Mouse (Mus musculus): ENCODE measurements around the gene Retreg1.
"Not testable (repeated sequence)": the region's sequence is repeated elsewhere in the genome, so short reads cannot be mapped to it uniquely, and the experiment has no call there.

The Retreg1 gene

DNA sequence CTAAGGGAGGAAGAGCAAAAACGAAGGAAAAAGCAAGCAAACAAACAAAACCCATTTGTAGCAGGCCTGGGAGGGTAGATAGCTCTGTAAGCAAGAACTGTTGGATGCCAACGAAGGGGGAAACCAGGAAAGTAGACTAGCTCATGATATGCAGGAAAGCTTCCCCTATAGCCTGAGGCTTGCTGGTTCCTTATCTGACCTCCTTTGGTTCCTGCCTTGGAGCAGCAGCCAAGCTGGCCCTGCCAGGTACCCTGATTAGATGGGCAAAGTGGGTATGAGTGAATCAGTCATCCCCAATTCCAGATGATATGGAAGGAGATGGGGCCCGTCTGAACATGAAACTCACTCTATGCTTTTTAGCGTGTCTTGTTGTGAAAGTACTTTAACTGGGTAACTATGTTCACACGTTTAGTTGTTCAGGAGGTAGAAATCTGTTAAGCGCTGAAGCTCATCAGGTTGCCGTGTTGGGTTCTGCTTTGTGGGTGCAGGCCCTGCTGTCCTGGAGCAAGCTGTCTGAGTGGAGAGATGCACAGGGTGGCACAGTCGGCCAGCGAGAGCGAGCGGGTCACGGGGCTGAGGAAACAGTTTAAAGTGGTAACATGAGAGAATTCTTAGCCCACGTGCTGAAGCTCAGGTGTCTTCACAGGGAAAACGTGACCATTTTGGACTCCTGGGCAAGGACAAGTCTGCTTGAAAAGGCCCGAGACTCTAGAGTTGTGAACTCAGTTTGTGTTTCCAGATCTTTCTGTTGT is 100.6 kb downstream of the Retreg1 start:
- DNase-seq (ENCODE audit: low read depth in 2 of 2, low spot score in 2 of 2) = no peak

DNA sequence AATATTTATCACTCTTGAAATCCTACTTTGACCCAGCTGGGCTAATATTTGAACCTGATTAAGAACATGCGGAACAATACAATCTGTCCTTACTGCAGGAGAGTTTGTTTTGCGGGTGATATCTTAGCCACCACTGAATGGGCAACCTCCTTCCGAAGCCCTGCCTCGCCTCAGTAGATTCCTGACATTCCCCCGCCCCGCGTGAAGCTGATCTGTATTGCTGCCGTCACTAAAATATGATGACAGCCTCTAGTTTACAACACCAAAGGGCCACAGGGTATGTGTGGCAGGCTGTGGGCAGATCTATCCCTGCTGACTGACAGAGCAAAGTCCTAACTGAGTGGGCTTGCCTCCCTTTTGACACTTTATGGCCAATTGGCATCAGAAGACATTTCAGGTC is 102.2 kb downstream of the Retreg1 start:
- no peak for DNase-seq (ENCODE audit: low read depth in 2 of 2, low spot score in 2 of 2)

DNA sequence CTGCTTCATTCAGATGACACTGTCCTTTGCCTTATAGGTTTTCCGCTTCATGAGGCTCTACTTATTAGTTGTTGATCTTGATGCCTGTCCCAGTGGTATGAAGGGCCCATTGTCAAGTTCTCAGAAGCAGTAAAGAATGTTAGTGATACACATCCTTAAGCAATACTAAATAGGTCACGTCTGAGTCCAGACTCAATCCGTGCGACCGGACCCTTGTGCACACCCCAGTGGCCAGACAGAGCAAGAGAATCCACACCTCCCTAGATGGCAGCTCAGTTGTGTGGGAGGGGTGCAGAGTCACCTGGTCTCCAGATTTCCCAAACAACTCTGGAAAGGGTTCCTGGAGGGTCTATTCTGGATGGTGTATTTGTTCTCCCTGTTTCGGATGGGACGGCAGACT is 103.5 kb downstream of the Retreg1 start:
- no peak for DNase-seq (ENCODE audit: low read depth in 2 of 2, low spot score in 2 of 2)

DNA sequence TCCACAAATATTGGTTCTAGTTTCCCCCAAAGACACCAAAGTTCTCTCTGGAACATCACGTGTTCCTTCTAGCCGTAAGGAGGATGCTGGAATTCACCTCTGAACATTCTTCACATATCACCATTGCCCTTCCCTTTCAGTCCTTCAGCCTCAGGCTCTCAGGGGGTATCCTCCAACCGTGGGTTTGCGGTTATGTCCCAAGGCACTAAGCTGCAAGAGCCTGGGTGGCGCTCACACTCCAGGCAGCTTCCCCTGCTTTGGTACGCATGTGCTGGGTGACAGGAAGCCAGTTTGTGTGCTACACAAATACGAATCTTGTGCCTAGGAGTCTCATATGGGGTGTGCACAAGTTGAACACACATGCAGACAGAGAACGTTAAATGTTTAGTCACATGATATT is 104.4 kb downstream of the Retreg1 start:
- no peak for DNase-seq (ENCODE audit: low read depth in 2 of 2, low spot score in 2 of 2)

DNA sequence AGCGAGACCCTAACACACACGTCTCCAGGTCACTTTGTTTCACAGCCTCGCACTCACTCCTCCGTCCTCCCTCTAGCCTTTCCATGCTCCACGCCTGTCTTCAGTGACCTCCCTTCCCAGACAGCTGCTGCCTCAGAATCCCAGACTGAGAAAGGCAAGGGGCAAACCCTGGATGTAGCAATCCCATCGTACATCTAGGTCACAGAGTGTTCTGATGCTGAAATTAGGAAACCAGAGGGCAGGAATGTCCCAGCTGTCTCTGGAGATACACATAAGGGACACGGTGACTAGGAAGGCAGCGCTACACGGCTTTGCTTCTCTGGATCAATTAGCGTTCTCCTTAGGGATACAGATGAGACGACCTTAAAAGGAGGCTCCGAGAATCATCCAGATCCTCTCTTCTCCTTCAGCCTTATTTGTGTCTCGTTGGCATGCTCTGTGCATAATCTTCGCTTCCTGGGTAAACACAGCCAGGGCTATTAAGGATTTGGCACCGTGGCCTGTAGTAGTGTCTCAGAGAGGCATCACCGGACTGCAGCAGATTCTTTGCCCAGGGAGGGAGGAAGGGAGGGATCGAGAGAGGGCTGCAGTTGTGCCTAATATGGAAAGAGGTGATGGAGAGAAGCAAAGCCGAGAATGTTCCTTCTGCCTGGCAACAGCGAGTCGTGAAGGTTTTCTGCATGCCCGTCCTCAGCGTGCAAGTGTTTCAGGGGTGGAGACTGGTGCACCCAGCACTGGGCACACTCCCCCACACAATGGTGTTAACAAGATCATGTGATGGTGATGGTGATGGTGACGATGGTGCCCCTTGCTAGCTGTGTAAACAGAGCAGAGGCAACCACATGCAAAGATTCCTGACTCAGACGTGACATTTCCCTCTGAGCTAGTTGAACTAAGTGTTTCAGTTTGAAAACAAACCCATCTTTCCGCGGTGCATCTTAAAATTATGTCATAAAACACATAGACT is 105.6 kb downstream of the Retreg1 start:
- no peak for DNase-seq (ENCODE audit: low read depth in 2 of 2, low spot score in 2 of 2)

DNA sequence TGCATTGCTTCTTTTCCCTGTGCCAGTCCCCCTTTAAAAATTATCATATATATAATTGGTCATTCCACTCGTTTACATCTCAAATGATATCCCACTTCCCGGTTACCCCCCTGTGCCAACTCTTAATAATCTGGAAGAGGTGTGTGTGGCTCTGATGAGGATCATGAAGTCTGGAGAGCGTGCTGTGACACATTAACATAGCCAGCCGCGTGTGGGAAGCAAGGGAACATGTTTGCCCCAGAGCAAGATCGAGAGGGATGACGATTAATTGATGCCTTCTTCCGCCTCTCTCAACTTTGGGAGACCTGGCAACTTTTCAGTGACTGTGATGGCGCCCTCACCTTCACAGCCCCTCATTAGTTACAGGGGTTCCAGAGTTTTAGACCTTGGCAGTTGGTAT is 106.7 kb downstream of the Retreg1 start:
- DNase-seq (ENCODE audit: low read depth in 2 of 2, low spot score in 2 of 2) = no peak

DNA sequence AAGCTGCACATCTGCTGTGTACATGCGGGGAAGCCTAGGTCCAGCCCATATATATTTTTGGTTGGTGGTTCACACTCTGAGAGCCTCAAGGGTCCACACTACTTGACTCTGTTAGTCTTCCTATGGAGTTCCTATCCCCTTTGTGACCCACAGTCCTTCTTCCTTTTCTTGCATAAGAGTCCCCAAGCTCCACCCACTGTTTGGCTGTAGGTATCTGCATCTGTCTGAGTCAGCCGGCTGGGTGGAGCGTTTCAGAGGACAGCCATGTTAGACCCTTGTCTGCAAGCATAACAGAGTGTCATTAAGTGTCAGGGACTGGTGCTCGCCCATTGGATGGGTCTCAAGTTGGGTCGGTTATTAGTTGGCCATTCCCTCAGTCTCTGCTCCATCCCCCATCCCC is 107.6 kb downstream of the Retreg1 start:
- no peak for DNase-seq (ENCODE audit: low read depth in 2 of 2, low spot score in 2 of 2)

DNA sequence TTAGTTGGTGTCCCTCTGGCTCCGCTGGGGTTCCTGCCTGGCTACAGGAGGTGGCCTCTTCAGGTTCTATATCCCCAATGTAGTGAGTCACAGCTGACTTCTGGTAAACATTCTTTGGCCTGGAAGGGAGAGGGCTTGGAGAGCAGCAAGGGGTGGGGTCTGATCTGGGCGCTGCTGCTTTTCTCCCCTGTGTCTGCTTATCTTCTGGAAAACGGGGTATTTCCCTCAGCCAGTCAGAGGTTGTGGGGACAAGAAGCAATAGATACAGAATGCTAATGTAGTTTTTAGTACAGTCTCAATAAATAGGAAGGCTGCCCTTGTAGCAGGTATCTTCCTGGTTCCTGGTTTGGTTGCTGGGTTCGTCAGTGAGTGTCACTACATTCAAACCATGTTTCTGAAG is 108.1 kb downstream of the Retreg1 start:
- DNase-seq (ENCODE audit: low read depth in 2 of 2, low spot score in 2 of 2) = no peak

DNA sequence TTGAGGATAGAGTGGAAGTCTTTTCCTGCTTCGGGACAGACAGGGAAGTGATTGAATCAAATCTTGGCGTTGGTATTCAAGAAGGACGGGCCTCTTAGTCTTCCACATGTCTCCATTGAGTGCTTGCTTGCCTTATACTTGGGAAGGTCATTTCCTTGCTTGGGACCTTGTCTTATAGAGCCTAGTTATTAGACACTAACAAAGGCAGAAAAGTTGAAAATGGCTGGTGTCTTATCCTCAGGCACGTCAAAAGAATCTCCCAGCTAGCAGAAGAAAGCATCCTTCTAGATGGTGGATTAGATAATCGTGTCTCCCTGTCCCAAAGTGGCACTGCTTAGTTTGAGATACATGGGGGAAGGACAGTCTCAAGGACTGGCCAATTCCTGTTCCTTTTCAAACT is 113.0 kb downstream of the Retreg1 start:
- DNase-seq (ENCODE audit: low read depth in 2 of 2, low spot score in 2 of 2) = no peak

DNA sequence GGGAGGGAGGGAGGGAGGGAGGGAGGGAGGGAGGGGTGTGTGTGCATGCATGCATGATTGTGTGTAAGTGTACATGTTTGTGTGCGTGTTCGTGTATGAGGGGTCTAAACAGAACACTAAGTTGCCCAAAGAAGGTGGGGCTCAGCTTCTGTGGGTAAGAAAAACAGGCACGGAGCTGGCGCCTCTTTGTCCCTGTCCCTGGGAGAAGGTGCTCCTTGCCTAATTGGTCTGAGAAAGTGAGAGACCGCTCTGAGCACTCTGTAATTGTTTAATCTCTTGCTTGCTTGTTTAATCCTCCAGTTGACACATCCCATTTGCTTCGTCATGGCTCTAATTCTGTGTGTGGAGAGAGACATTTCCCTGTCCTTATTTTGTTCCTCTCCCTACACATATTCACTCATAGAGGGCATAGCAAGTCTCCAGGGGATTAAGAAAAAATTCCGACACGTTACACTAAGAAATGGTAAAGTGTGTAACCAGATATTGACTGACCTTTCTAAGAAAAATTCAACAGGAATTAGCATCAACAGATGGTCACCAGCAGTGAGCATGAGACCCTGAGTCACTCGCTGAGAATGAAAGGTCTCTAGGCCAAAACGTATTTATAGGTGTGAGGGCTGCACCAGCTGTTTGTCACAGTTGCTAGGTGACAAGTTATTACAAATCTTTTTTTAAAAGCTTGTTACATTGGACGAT is 113.6 kb downstream of the Retreg1 start:
- no peak for DNase-seq (ENCODE audit: low read depth in 2 of 2, low spot score in 2 of 2)

DNA sequence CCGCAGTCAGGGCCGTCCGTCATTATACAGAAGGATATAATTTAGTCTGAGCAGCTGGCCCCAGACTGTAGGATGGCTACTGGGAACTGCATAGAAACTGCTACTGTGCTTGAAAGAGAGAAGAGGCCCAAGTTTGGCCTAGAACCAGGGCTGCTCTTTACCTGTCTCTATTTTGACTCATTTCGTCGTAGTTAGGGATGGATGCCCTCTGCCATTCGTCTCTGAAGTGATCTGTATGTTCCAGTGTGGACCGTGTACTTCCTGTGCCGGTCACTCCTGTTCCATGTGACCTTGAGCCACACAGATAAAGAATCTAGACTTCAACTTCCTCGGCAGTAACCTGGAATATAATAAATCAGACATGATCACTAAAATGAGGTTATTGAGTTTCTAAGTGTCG is 114.7 kb downstream of the Retreg1 start:
- no peak for DNase-seq (ENCODE audit: low read depth in 2 of 2, low spot score in 2 of 2)

DNA sequence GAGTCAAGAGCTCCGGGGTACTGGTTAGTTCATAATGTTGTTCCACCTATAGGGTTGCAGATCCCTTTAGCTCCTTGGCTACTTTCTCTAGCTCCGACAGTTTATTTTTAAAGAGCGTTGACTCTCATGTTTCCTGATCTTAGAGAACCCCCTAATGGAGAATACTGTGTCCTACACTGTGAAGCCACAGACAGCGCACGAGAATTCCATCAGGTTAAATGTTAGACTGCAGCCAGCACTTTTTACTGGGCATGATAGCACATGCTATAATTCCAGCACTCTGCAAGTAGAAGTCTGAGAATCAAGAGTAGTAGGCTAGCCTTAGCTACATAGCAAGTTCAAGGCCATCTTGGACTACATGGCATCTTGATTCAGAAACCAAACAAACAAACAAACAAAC is 116.4 kb downstream of the Retreg1 start:
- DNase-seq (ENCODE audit: low read depth in 2 of 2, low spot score in 2 of 2) = no peak

DNA sequence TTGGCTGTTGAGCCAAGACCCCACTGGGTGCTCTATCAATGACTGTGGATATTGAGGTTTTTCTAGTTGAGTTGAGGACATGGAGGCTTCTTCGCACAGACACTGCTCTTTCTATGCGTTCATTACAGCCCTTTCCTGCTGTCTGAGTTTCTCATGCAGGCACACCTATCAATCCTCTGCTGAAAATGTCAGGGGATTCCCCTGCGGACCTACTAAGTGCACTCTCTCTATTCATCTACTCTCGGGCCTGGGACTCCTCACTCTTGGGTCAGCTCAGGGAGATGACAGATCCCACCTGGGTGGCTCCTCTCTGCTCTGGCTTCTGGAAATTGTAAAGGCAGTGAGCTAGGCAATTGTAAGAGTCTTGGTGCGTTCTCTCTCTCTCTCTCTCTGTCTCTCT is 117.3 kb downstream of the Retreg1 start:
- DNase-seq (ENCODE audit: low read depth in 2 of 2, low spot score in 2 of 2) = no peak

DNA sequence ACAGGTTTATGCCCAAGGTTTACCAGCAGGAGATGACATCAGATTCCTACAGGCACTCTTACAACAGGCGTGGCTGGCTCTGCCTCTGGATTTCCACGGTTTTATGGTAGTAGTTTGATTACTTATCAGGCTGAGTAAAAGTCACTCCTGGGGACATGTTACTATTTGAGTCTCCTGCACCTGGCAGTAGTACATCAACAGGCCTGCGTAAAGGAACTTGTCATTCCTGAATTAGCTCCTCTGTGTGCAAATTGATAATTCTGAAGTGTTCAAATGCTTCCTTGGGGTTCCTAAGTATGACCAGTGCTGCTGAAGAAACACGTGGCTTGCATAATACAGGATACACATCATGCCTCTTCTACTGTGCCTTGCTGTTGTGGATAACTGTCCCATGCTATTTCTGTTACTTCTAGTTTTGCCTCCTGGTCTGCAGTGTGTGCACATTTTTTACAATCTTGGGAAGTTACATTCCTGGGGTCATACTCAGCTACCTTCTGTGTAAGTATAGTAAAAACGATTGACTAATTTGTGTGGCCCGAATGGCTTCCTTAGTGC is 123.3 kb downstream of the Retreg1 start:
- DNase-seq (ENCODE audit: low read depth in 2 of 2, low spot score in 2 of 2) = no peak

DNA sequence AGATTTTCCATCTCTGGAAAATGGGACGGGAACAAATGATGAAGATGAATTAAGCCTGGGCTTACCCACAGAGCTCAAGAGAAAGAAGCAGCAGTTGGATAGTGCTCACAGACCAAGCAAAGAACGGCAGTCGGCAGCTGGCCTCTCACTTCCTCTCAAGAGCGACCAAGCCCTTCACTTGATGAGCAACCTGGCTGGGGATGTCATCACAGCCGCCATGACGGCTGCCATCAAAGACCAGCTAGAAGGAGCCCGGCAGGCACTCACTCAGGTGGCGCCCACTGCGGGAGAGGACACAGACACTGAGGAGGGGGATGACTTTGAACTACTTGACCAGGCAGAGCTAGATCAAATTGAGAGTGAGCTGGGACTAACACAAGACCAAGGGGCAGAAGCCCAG is 128.6 kb downstream of the Retreg1 start:
- no peak for DNase-seq (ENCODE audit: low read depth in 2 of 2, low spot score in 2 of 2)

DNA sequence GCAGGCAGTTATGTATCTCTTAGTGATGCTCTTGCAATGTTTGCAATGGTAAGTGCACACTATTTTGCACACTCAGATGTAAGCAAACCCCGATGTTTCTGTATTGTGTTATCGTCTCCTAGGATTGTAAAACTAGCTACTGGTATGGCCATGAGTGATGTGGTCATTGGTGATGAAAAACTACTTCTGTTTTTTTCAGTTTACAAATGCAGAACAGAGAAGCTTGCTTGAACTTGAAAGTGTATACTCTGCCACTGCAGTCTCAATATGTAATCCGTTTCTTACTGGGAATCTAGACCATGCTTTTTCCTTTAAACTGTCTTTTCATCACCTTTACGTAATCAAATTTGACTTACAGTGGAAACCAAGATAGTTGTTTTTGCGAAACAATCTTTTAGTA is 129.8 kb downstream of the Retreg1 start:
- DNase-seq (ENCODE audit: low read depth in 2 of 2, low spot score in 2 of 2) = no peak

DNA sequence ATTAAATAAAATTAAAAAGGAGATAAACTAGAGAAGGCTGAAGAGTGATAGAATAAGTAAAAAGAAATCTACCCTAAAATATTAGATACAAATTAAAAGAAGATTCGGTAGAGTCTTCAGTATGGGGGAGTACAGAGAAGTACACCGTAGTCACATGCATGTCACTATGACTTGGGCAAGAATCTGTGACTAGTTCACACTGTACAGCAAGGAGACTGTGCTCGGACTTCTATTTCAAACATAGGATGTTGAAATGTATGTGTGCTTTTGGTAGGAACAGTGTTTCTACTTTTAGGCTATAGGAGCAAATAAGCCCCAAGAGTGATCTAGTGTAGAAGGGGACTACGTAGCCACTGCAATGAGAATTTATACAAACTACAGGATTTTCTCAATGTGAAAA is 131.4 kb downstream of the Retreg1 start:
- DNase-seq (ENCODE audit: low read depth in 2 of 2, low spot score in 2 of 2) = no peak

DNA sequence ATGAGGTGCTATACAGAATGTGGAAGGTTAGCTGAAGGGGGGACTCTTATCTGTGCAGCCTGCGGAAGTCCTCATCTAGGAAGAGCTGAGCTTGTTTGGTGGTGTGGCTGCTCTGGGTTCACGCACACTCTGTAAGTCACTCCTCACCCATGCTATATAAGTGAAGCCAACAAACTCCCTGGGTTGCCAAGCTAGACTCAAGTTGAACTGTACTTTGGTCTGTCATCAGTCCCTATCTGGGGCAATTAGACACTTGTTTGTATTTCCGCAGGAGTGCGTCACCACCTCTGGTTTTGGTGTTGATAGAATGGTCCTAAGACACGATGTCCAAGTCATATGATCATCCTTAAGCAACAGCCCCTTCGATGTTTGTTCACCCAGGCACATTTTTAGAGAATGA is 132.8 kb downstream of the Retreg1 start:
- no peak for DNase-seq (ENCODE audit: low read depth in 2 of 2, low spot score in 2 of 2)

DNA sequence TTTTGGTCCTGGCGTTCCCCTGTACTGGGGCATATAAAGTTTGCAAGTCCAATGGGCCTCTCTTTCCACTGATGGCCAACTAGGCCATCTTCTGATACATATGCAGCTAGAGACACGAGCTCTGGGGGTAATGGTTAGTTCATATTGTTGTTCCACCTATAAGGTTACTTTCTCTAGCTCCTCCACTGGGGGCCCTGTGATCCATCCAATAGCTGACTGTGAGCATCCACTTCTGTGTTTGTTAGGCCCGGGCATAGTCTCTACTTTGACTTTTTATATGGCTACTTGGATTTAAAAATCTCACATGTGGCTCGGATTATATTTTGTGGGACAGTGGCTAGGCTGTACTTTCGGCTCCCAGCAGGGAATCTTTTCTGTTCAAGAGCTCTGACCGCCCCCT is 140.6 kb downstream of the Retreg1 start:
- DNase-seq (ENCODE audit: low read depth in 2 of 2, low spot score in 2 of 2) = not testable (repeated sequence)

DNA sequence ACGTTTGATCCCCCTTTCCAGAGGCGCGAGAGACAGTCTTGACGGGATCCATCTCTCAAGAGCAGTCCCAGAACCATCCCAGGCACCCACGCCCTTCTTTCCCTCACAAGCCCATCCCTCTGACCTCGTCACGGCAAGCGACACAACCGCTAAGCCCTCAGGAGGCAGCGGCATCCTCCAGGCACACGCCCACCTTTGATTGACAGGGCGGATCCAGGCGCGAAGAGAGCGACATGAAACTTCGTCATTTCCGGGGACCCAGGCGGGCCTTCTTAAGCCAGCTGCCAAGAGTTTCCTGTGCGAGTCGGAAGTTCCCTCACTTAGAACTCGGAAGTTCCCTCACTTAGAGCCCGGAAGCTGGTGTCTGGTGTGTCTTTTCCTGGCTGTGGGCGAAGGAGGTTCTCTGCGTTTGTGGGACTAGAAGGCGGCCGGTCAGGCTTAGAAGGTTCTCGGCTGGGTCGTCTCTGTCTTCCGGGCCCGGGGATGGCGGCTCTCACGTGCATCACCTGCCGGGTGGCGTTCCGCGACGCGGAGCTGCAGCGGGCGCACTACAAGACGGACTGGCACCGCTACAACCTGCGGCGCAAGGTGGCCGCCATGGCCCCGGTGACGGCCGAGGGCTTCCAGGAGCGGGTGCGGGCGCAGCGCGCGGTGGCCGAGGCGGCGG is 141.2 kb downstream of the Retreg1 start, which contains the start of gene Zfp622:
Zfp622 (plus strand) TSS at position 300 of the 667 bp plus-strand sequence.
- peak; percentile 89 to 91 for DNase-seq (ENCODE audit: low read depth in 2 of 2, low spot score in 2 of 2)
